Mouse (Mus musculus): Measurements from ENCODE around the gene Map2k3. TPM values are rescaled to one million over a fixed set of nuclear protein-coding genes. Genes with fewer than 3 reads are reported as not detected.

Gene Map2k3
- polyA plus RNA-seq (2012; rRNA removed; ENCODE audit: low replicate concordance) = 55.4 and 83.7 TPM in 2 replicates

DNA sequence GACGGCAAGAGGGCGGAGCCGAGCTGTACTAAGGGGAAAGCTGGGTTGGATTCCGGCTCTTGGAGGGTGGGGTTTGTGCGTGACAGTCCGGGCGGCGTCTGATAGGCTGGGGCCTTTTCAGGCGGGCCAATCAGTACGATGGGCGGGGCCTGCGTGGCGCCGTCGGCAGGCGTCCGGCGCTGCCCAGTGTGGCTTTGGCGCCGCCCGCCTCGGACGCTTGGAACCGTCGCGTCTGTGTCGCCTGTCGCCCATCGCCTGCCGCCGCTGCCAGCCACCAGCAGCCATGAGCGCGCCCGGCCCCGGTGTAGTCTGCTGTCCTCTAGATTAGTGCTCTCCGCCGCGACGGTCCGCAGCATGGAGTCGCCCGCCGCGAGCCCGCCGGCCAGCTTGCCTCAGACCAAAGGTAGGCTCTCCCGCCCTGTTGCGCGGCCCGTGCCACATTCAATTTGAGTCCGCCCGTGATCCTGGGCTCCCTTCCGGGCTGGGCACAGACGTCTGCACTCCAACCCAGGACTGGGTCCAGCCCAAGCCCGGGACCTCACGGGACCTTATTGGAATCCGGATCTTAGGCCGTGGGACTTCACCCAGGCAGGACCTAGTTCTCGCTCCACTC is at the start of gene Map2k3:
Gene Map2k3 (plus strand): TSS at position 165 of the 613 bp plus-strand sequence.

DNA sequence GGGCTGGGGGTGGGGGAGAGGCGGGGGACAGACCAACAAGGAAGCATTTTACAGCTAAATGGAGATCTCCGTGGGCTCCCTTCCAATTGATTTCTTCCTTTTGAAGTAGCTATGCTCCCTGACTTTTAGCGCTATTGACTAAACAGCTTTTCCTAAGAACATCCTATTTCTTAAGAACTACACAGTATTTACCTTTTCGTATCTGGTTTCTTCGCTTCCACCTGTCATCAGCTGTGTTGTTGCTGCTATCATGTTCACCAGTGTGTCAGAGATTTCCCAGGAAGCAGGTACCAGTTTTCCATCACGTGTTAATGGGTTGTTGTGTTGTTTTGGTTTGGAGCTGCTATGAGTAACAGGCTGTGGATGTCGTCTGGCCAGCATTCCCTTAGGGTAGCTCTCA is 17.3 kb upstream of the Map2k3 start, which contains the start of gene Natd1:
Gene Natd1 (minus strand): TSS at position 260 of the 400 bp plus-strand sequence.

Other genes starting within 250 kb of the Map2k3 start
- 23.2 and 28.1 TPM in 2 replicates for gene Llgl1, start 232.3 kb upstream of the Map2k3 start, polyA plus RNA-seq (2012; rRNA removed; ENCODE audit: low replicate concordance)
- 260 and 283 TPM in 2 replicates for gene Flii, start 204.8 kb upstream of the Map2k3 start, polyA plus RNA-seq (2012; rRNA removed; ENCODE audit: low replicate concordance)
- 10.3 and 12.4 TPM in 2 replicates for gene Mief2, start 203.6 kb upstream of the Map2k3 start, polyA plus RNA-seq (2012; rRNA removed; ENCODE audit: low replicate concordance)
- gene Top3a, start 154.7 kb upstream of the Map2k3 start, polyA plus RNA-seq (2012; rRNA removed; ENCODE audit: low replicate concordance) = 3.9 and 4.6 TPM in 2 replicates
- 2.0 and 3.6 TPM in 2 replicates for gene Smcr8, start 154.5 kb upstream of the Map2k3 start, polyA plus RNA-seq (2012; rRNA removed; ENCODE audit: low replicate concordance)
- 10.2 and 19.9 TPM in 2 replicates for gene Shmt1, start 120.3 kb upstream of the Map2k3 start, polyA plus RNA-seq (2012; rRNA removed; ENCODE audit: low replicate concordance)
- 15.3 and 29.9 TPM in 2 replicates for gene Dhrs7b, start 101.4 kb upstream of the Map2k3 start, polyA plus RNA-seq (2012; rRNA removed; ENCODE audit: low replicate concordance)
- 66.4 and 71.2 TPM in 2 replicates for gene Tmem11, start 52.8 kb upstream of the Map2k3 start, polyA plus RNA-seq (2012; rRNA removed; ENCODE audit: low replicate concordance)
- gene Natd1, start 17.3 kb upstream of the Map2k3 start, polyA plus RNA-seq (2012; rRNA removed; ENCODE audit: low replicate concordance) = 7.5 and 7.9 TPM in 2 replicates
- gene Kcnj12, start 90.5 kb downstream of the Map2k3 start, polyA plus RNA-seq (2012; rRNA removed; ENCODE audit: low replicate concordance) = 0.58 and 1.1 TPM in 2 replicates
- 17.3 and 17.7 TPM in 2 replicates for gene Tnfrsf13b, start 194.7 kb downstream of the Map2k3 start, polyA plus RNA-seq (2012; rRNA removed; ENCODE audit: low replicate concordance)
- 19.2 and 25.0 TPM in 2 replicates for gene Usp22, start 243.0 kb downstream of the Map2k3 start, polyA plus RNA-seq (2012; rRNA removed; ENCODE audit: low replicate concordance)